In genomic region chr3:156353841-156354473, GRCm38 (mm10) we compare ENCODE assay signal across 28 mouse cellular contexts.
DNase-seq lines count a peak whose midpoint lies in the region; ATAC-seq lines count a peak whose summit lies in the region.
"Had no signal": no experiment of that assay in that cellular context is flagged by ENCODE, and none has a peak within 500 bp of the region (broad histone marks: within the 10 kb centered on the region; RNA-seq: fewer than 3 reads in every experiment).

No protein-coding gene starts in this region.

- peak; percentile 53; the same call in 1 of the 2 replicates for ATAC-seq in hindbrain, embryonic 11.5 days (ENCODE audit: low FRiP score)
- no peak for ATAC-seq in hindbrain, embryonic 13.5 days (ENCODE audit: low FRiP score)
- peak; percentile 71 for ATAC-seq in neural tube, embryonic 11.5 days (ENCODE audit: insufficient read depth, low FRiP score, low TSS enrichment)
- ATAC-seq in midbrain, embryonic 16.5 days: no peak
- ATAC-seq: CD4-positive, CD25-positive, alpha-beta regulatory T cell, adult 4 months; forebrain, embryonic 14.5 days; forebrain, embryonic 16.5 days had no signal

- H3K9ac ChIP-seq in hindbrain, embryonic 11.5 days (ENCODE audit: low read depth, low read length): no peak overlapping the region
- H3K9ac ChIP-seq in hindbrain, embryonic 13.5 days: no peak overlapping the region
- H3K9ac ChIP-seq in neural tube, embryonic 11.5 days (ENCODE audit: low read length): no peak overlapping the region
- H3K9ac ChIP-seq in midbrain, embryonic 16.5 days (ENCODE audit: low read depth, low read length): no peak overlapping the region
- H3K9ac ChIP-seq: embryonic facial prominence, embryonic 13.5 days; embryonic facial prominence, embryonic 15.5 days; forebrain, embryonic 12.5 days had no signal

- 66% methylated on average over 9 of the region's 9 CpGs for WGBS in hindbrain, embryonic 11.5 days
- 54% methylated on average over 9 of the region's 9 CpGs for WGBS in hindbrain, embryonic 13.5 days
- WGBS in neural tube, embryonic 11.5 days: 39% methylated on average over 9 of the region's 9 CpGs
- WGBS in midbrain, embryonic 16.5 days: 77% methylated on average over 9 of the region's 9 CpGs

- no peak overlapping the region for H3K4me3 ChIP-seq in hindbrain, embryonic 11.5 days (ENCODE audit: low read depth, low read length)
- H3K4me3 ChIP-seq in hindbrain, embryonic 13.5 days: no peak overlapping the region
- no peak overlapping the region for H3K4me3 ChIP-seq in neural tube, embryonic 11.5 days (ENCODE audit: low read depth, low read length)
- H3K4me3 ChIP-seq in midbrain, embryonic 16.5 days (ENCODE audit: low read depth, low read length): no peak overlapping the region
- H3K4me3 ChIP-seq: embryonic facial prominence, embryonic 13.5 days; embryonic facial prominence, embryonic 15.5 days; erythroblast, embryonic 14.5 days; forebrain, embryonic 10.5 days; forebrain, embryonic 12.5 days had no signal

- no peaks in the 10 kb centered on the region for H3K9me3 ChIP-seq in hindbrain, embryonic 11.5 days (ENCODE audit: control insufficient read depth, low read length)
- no peaks in the 10 kb centered on the region for H3K9me3 ChIP-seq in hindbrain, embryonic 13.5 days
- H3K9me3 ChIP-seq in neural tube, embryonic 11.5 days (ENCODE audit: control insufficient read depth, low read length): no peaks in the 10 kb centered on the region
- no peaks in the 10 kb centered on the region for H3K9me3 ChIP-seq in midbrain, embryonic 16.5 days (replicated peaks; ENCODE audit: control insufficient read depth, low read length, poor library complexity, severe bottlenecking)
- H3K9me3 ChIP-seq: embryonic facial prominence, embryonic 13.5 days; embryonic facial prominence, embryonic 15.5 days; forebrain, embryonic 10.5 days; forebrain, embryonic 12.5 days had no signal

- H3K36me3 ChIP-seq in hindbrain, embryonic 11.5 days (ENCODE audit: control insufficient read depth, insufficient read depth, low read length): no peaks in the 10 kb centered on the region
- H3K36me3 ChIP-seq in hindbrain, embryonic 13.5 days: no peaks in the 10 kb centered on the region
- no peaks in the 10 kb centered on the region for H3K36me3 ChIP-seq in neural tube, embryonic 11.5 days (ENCODE audit: control insufficient read depth, insufficient read depth, low read length)
- no peaks in the 10 kb centered on the region for H3K36me3 ChIP-seq in midbrain, embryonic 16.5 days (ENCODE audit: control insufficient read depth, insufficient read depth, low read length)
- H3K36me3 ChIP-seq: embryonic facial prominence, embryonic 13.5 days; embryonic facial prominence, embryonic 15.5 days; forebrain, embryonic 10.5 days; forebrain, embryonic 12.5 days; G1E had no signal

- peak; percentile 23 for DNase-seq in embryo, embryonic 10.5 days (ENCODE audit: low spot score)
- DNase-seq in embryo, embryonic 9.5 days (ENCODE audit: extremely low spot score): no peak
- no peak for DNase-seq in hindbrain, embryonic 11.5 days (ENCODE audit: low spot score)
- DNase-seq in neural tube, embryonic 11.5 days (ENCODE audit: low spot score): no peak
- DNase-seq in neural tube, embryonic 10.5 days (ENCODE audit: extremely low spot score, low spot score): no peak
- DNase-seq in mesoderm, embryonic 11.5 days (ENCODE audit: low read depth, low spot score): peak; percentile 21
- DNase-seq: adrenal gland, adult 2 months; adrenal gland, postnatal 10 days; adrenal gland, postnatal 25 days; B cell, adult 2 months; cerebellum, adult 11 months; cerebellum, adult 18-20 months; cerebellum, adult 8-10 months; cerebellum, adult 9-11 months; cerebellum, postnatal 14 days; cerebellum, postnatal 36 days had no signal

- H3K27ac ChIP-seq in hindbrain, embryonic 11.5 days (ENCODE audit: low read depth, low read length): no peak overlapping the region
- H3K27ac ChIP-seq in hindbrain, embryonic 13.5 days: no peak overlapping the region
- no peak overlapping the region for H3K27ac ChIP-seq in neural tube, embryonic 11.5 days (ENCODE audit: low read depth, low read length)
- H3K27ac ChIP-seq in midbrain, embryonic 16.5 days (ENCODE audit: low read length): no peak overlapping the region
- H3K27ac ChIP-seq: embryonic facial prominence, embryonic 13.5 days; embryonic facial prominence, embryonic 15.5 days; forebrain, embryonic 10.5 days; forebrain, embryonic 12.5 days had no signal

- H3K4me2 ChIP-seq in hindbrain, embryonic 11.5 days (replicated peaks; ENCODE audit: low read depth, low read length): no peak overlapping the region
- H3K4me2 ChIP-seq in hindbrain, embryonic 13.5 days: no peak overlapping the region
- H3K4me2 ChIP-seq in neural tube, embryonic 11.5 days (ENCODE audit: low read depth): no peak overlapping the region
- H3K4me2 ChIP-seq in midbrain, embryonic 16.5 days (ENCODE audit: low read length): no peak overlapping the region
- H3K4me2 ChIP-seq: embryonic facial prominence, embryonic 13.5 days; embryonic facial prominence, embryonic 15.5 days; forebrain, embryonic 12.5 days had no signal

- H3K27me3 ChIP-seq in hindbrain, embryonic 11.5 days (ENCODE audit: control insufficient read depth, insufficient read depth, low read length): no peaks in the 10 kb centered on the region
- no peaks in the 10 kb centered on the region for H3K27me3 ChIP-seq in hindbrain, embryonic 13.5 days
- no peaks in the 10 kb centered on the region for H3K27me3 ChIP-seq in neural tube, embryonic 11.5 days (ENCODE audit: control insufficient read depth, insufficient read depth, low read length)
- no peaks in the 10 kb centered on the region for H3K27me3 ChIP-seq in midbrain, embryonic 16.5 days (ENCODE audit: control insufficient read depth, insufficient read depth, low read depth, low read length)
- H3K27me3 ChIP-seq: CH12.LX; embryonic facial prominence, embryonic 13.5 days; embryonic facial prominence, embryonic 15.5 days; forebrain, embryonic 12.5 days had no signal

- H3K4me1 ChIP-seq in hindbrain, embryonic 11.5 days (replicated peaks; ENCODE audit: control insufficient read depth, insufficient read depth, low read length): no peaks in the 10 kb centered on the region
- H3K4me1 ChIP-seq in hindbrain, embryonic 13.5 days (replicated peaks): 0 out of 2 replicates have a peak, but pooled peaks cover 3% of the 10 kb centered on the region
- 0 out of 2 replicates have a peak, but pooled peaks cover 2% of the 10 kb centered on the region for H3K4me1 ChIP-seq in neural tube, embryonic 11.5 days (ENCODE audit: control insufficient read depth, insufficient read depth, low read length)
- H3K4me1 ChIP-seq in midbrain, embryonic 16.5 days (ENCODE audit: control insufficient read depth, insufficient read depth, low read length): no peaks in the 10 kb centered on the region
- H3K4me1 ChIP-seq: embryonic facial prominence, embryonic 13.5 days; embryonic facial prominence, embryonic 15.5 days; forebrain, embryonic 10.5 days; forebrain, embryonic 12.5 days had no signal

Comparison
In these comparisons a context has a peak if more than half of its experiments do, and no peak if none do; other contexts are left out.
1. DNase-seq: peak in embryo, embryonic 10.5 days (single experiment) and mesoderm, embryonic 11.5 days (single experiment); none in embryo, embryonic 9.5 days (single experiment), hindbrain, embryonic 11.5 days (single experiment), neural tube, embryonic 11.5 days (single experiment) and neural tube, embryonic 10.5 days (single experiment).
2. ATAC-seq: peak in hindbrain, embryonic 11.5 days (single experiment) and neural tube, embryonic 11.5 days (single experiment); none in hindbrain, embryonic 13.5 days (single experiment) and midbrain, embryonic 16.5 days (single experiment).